Mouse (Mus musculus) bone marrow, adult 2 months (tissue): ENCODE measurements at regions not wholly inside any gene's neighbourhood (a gene's known extent, or its start where the extent isn't known, plus 50 kb on each side); places are given as distances from the start of the nearest gene placed in this dataset.

Source experiments
- CTCF ChIP-seq: fragments of 200-500 bp; IDR thresholded peaks from 2 replicates; pipeline ENCODE4 v1.5.1; 2011; ENCODE audit warnings: low read length, control low read depth; ENCODE audit not compliant: control insufficient read depth, insufficient read depth
- POLR2A ChIP-seq: fragments of 200-500 bp; IDR thresholded peaks from 2 replicates; pipeline ENCODE4 v1.6.1; 2011; ENCODE audit warnings: low read depth, mild to moderate bottlenecking, control low read depth, low read length, borderline replicate concordance; ENCODE audit not compliant: control insufficient read depth

DNA sequence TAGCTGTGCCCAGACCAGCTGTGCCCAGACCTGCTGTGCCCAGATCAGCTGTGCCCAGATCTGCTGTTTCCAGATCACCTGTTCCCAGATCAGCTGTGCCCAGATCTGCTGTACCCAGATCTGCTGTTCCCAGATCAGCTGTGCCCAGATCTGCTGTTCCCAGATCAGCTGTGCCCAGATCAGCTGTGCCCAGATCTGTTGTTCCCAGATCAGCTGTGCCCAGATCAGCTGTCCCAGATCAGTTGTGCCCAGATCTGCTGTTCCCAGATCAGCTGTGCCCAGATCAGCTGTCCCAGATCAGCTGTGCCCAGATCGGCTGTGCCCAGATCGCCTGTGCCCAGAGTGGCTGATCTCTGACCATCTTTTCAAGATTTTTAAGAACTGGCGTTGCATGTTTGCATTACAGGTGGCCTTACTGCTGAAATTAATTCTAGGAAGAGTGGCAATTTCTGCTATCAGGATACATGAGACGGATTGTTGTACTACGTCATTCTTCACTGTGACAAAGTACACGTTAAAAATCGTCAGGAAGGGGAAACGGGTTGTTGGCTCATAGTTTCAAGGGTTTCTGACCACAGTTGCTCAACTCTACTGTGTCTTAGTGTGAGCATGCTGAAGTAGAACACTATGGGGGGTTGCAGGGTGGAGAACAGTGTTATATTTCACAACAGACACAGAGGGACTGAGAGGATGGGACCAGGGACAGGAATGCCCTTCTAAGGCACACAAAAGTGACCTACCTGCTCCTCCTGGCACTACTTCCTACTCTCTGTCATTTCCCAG, 160.9 kb downstream of the Tmem38b start:
- no peak for TF ChIP-seq CTCF
- no peak for TF ChIP-seq POLR2A
